Mouse (Mus musculus) mouse embryonic stem cell (cell line): Measurements from ENCODE around the gene Gm9857.

Experiments used
- in situ Hi-C, 2 experiments: fragments of 300-500 bp; cut with MboI; formaldehyde crosslinking; loops; 1 replicate in 1 of 2; 3 replicates in 1 of 2; pipeline ENCODE4 v1.14.3; 2019 to 2020; ENCODE audit warnings: low sequenced_read_pairs in 2 of 2, low pct_unique_long_range_greater_than_20kb in 1 of 2, mixed read lengths in 1 of 2; ENCODE audit not compliant: unreplicated experiment in 1 of 2

Gm9857 gene

DNA sequence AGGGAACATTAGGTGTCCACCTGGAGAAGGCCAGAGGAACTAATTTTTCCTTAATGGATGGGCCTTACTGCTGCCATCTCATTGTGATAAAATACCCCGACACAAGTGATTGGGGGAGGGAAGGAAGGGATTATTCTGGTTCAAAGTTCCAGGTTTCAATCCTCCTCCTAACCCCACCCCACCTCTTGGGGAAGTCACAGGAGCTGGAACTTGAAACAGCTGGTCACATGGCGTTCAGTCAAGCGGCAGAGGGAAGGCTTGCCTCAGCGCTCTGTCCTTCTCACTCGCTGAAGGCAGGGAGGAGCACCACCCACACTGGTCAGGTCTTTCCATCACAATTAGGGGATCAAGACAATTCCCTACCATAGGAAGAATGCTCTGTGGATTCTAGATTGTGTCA is 1.6 kb downstream of the Gm9857 start:
- in situ Hi-C loops: no loop called here

GRCm38 (mm10) chr3:108933557-108933956 is 6.7 kb downstream of the Gm9857 start:
- in situ Hi-C loops: no loop called here

DNA sequence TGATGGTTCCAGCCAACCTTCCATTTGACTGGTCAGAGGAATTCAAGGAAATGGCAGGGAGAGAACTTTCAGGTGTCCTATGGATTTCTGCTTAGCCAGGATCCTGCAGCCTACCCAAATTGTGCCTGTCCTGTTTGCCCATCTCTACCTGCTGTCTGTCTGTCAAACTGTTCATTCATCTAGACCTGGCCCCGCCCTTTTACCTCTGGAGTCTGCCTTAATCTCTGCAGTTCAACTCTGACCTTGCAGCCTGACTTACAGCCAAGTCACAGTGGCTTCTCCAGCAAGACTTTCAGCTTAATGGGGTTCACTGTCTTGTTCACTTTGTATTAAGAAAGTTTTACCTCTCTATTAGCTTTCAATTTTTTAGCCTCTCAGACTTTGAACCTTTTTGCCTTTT is 13.9 kb downstream of the Gm9857 start:
- in situ Hi-C loops: no loop called here

GRCm38 (mm10) chr3:108925677-108926076 is 14.6 kb downstream of the Gm9857 start:
- in situ Hi-C loops: no loop called here

DNA sequence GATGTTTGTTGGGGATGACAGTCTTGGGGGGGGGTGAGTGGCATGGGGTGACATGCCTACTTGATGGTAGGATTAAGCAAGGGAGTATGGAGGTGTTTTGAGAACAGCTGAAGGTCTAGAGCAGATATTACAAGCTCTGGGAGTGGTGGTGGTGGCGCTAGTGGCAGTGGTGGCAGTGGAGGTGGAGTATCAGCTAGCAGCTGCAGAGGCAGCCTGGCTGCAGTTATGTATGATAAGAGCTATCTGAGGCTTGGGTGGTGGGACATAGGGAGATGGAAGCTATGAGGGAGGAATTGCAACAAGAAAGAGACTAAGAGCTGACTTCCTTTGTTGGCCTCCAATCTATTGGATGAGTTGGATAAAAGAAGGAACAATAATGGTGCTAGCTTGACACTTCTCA is 18.4 kb downstream of the Gm9857 start:
- in situ Hi-C loops: no loop called here

DNA sequence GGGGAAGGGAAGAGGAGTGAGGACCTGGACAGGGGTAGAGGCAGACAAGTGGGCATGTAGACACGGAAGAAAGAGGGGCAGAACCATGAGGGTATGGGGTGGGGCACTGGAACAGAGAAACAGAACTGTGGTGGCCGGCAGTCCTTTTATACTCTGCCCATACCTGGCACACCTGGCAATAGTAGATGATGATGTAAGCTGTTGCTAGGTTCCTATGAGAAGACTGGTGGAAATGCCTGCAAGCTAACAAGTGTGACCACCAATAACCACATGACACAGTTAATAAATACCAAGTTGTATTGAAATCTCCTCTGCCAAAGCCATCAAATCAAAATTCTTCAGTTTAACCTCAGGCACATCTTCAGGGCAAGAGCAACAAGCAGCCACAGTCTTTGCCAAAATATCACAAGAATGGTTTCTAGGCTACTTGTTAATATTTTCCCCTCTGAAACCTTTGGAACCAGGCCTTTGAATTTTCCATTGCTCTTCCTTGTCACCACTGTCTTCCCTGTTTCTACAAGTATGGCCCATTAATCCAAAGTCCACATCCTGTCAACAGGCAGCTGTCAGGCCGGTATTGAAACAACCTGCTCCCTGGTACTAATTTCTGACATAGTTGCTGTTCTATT is 19.7 kb downstream of the Gm9857 start:
- in situ Hi-C loops: no loop called here

GRCm38 (mm10) chr3:108918852-108919251 is 21.4 kb downstream of the Gm9857 start:
- in situ Hi-C loops: no loop called here

- in situ Hi-C loops: no loop called here
Measured at GRCm38 (mm10) chr3:108917986-108918385, 22.3 kb downstream of the Gm9857 start.

- in situ Hi-C loops: no loop called here
Measured at GRCm38 (mm10) chr3:108916857-108917256, 23.4 kb downstream of the Gm9857 start.

GRCm38 (mm10) chr3:108915999-108916398 is 24.2 kb downstream of the Gm9857 start:
- in situ Hi-C loops: no loop called here

DNA sequence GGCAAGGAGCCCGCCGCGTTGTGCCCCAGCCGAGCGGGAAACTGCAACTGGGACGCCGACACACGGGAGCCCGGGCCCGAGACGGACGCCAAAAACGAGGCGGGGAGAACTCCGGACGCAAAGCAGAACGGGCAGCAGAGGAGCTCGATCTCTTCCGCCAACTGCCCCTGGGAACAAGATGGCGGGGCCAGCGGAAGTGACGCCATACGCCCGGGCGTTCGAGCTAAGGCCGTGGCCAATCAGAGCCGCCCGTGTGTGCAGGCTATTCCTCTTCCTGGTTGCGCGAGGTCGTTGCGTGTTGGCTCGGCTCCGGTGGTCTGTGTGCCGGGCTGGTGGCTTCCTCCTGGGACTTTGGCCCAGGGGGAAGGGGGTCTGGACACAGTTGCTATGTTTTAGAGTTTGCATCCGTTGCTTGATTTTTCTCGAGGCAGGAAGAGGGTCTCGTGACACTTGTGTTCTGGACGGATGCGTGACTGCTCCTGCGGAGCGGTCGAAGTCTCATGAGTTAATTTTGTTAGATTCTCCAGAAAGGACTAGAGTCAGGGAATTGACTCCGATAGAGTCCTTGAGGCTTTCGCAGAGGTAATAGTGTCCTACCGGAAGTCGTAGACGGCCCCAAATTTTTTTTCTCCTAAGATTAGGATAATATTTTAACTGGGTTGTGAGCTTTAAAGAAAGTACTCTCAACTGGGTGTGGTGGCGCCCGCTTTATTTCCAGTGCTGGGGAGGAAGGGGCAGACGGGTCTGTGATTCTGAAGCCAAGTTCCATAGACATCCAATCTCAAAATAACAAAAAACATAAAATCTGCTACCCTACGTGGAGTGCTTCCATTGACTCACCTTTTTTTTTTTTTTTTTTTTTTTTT is 28.5 kb downstream of the Gm9857 start, which contains the start of gene Prpf38b:
TSS of gene Prpf38b (minus strand) at position 180 of the 866 bp plus-strand sequence.
- in situ Hi-C loops: no loop called here

DNA sequence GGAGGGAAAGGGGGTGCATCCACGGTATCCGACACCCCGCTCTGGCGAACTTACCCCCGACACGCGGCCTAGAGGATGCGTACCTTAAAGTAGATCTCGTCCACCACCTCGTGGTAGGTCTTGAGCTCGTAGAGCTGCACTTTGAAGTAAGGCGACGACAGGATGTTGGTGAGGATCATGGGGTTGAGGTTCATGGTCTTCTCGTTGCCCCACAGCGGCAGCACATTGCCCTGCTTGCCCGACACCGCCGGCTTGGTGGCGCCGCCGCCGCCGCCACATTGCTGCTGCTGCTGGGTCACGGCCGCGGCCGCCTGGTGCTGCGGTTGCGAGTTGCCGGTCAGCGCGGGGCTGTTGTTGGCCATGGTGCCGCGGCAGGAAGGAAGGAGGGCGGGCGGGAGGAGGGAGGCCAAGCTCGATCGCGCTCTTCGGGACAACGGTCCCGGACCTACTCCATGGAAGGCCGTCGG is 29.1 kb downstream of the Gm9857 start:
- in situ Hi-C loops: no loop called here

DNA sequence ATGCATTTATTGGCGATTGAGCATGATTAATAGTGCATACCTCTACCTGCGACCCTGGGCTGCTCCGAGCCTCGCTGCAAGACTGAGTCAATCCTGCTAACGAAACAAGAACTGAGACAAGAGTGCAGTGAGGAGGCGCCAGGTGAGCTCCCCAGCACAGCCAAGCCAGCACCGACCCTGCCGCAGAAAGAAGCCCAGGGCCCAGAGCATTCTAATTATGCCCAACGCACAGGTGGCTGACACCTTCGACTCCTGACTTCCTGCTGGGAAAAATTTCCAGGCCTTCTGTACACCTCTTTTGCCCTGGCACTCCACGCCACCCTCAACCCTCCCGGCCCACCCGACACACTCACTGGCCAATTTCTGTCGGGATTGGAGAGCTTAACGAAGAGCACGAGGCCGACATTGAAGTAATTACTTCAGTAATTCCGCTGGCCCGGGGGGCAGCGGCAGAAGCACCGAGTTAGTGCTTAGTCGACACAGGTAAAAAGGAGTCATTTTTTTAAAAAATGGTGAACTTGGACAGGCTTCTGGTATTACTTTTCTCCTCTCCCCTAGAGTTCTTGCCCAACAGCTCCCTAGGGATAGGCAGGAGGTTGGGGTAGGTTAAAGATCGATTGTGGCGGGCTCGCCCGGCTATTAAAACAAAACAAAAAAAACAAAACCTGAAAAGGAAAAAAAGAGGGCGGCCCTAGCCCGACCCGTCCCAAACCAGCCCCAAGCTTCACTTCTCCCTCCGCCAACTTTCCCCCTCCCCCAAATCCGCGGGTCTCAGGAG is 29.8 kb downstream of the Gm9857 start:
- in situ Hi-C loops: no loop called here

DNA sequence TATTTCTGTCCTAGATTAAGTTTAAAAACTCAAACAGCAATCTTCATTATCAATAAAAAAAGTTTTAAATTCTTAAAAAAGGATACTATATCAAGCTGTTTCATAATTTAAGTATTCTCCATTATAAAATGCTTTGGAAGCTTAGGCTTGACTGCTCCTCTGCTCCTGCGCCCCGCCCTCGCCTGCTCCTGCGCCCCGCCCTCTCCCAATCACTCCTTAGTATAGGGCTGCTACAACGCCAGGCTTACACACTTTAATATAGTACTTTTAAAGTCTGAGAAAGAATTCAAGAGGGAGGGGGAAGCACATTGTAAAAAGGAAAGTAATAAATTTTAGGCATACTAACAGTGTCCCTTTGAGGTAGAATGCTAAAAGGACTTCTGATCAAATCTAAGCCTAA is 37.3 kb downstream of the Gm9857 start:
- in situ Hi-C loops: no loop called here

DNA sequence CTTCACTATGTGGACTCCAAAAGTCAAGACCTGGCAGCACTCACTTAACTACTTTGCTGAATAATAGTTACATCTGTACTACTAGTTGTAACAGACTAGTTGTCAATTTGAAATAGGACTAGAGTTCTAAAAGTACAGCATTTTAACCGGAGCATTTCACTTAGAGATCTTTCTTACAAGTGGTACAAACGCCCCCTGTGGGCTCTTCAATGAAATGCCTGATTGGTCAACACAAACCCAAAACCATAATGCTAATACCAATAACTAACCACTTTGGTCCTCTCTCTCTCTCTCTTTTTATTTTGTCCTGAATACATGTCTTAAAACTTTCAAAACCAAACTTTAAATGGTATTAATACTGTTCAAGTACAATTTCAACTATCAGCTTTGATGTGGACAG is 38.2 kb downstream of the Gm9857 start:
- in situ Hi-C loops: no loop called here

- in situ Hi-C loops: no loop called here
Measured at GRCm38 (mm10) chr3:108900681-108901080, 39.6 kb downstream of the Gm9857 start.

GRCm38 (mm10) chr3:108900147-108900546 is 40.1 kb downstream of the Gm9857 start:
- in situ Hi-C loops: no loop called here

- in situ Hi-C loops: no loop called here
Measured at GRCm38 (mm10) chr3:108898640-108899039, 41.6 kb downstream of the Gm9857 start.

GRCm38 (mm10) chr3:108892914-108893313 is 47.3 kb downstream of the Gm9857 start:
- in situ Hi-C loops: no loop called here
